Mouse (Mus musculus): ENCODE measurements around the gene 3110001I22Rik. TPM values are rescaled to one million over a fixed set of nuclear protein-coding genes. Genes with fewer than 3 reads are reported as not detected.

3110001I22Rik gene
- polyA plus RNA-seq, 1 experiment from 2014 or later = 10.2 TPM

Other genes with a start within 250 kb of the 3110001I22Rik start
- 44.0 and 44.6 TPM in 2 replicates for gene Parn, start 3.8 kb upstream of the 3110001I22Rik start, polyA plus RNA-seq (2016; fragmentation: Nextera tagmentation; extraction: Ambion mirVana)
- 47.6 and 48.2 TPM in 2 replicates for gene Bfar, start 71 bp upstream of the 3110001I22Rik start, polyA plus RNA-seq (2016; fragmentation: Nextera tagmentation; extraction: Ambion mirVana)
- gene Pla2g10, start 59.1 kb downstream of the 3110001I22Rik start, polyA plus RNA-seq (2016; fragmentation: Nextera tagmentation; extraction: Ambion mirVana) = 0.62 and 0.89 TPM in 2 replicates
- gene Rrn3, start 108.8 kb downstream of the 3110001I22Rik start, polyA plus RNA-seq (2016; fragmentation: Nextera tagmentation; extraction: Ambion mirVana) = 124 and 127 TPM in 2 replicates
- 184 and 198 TPM in 2 replicates for gene Ntan1, start 146.9 kb downstream of the 3110001I22Rik start, polyA plus RNA-seq (2016; fragmentation: Nextera tagmentation; extraction: Ambion mirVana)
- gene Pdxdc1, start 231.2 kb downstream of the 3110001I22Rik start, polyA plus RNA-seq (2016; fragmentation: Nextera tagmentation; extraction: Ambion mirVana) = 83.0 and 90.7 TPM in 2 replicates
- 5.0 and 6.2 TPM in 2 replicates for gene Mpv17l, start 231.2 kb downstream of the 3110001I22Rik start, polyA plus RNA-seq (2016; fragmentation: Nextera tagmentation; extraction: Ambion mirVana)